Mouse (Mus musculus): ENCODE measurements around the gene Fam174b. TPM values are rescaled to one million over a fixed set of nuclear protein-coding genes. Genes with fewer than 3 reads are reported as not detected.

The Fam174b gene
- total RNA-seq (2021), result 1 to 10 TPM; 4.5 to 5.8 TPM
- long read RNA-seq, experiment 1, transcript Fam174b-201 (3 exons, 2,683 nt), result major isoform, 20 of 23 reads
- long read RNA-seq, experiment 1, partial matches to known transcripts, result 0 of 23 reads
- long read RNA-seq, experiment 1, other reads (novel, unspliced or antisense), result 3 of 23 reads
- long read RNA-seq, experiment 2, transcript Fam174b-201 (3 exons, 2,683 nt), result major isoform, 10 of 14 reads
- long read RNA-seq, experiment 2, partial matches to known transcripts, result 0 of 14 reads
- long read RNA-seq, experiment 2, other reads (novel, unspliced or antisense), result 4 of 14 reads

GRCm38 (mm10) chr7:73740111-73741035 lies at the start of gene Fam174b:
Gene Fam174b (plus strand): TSS chr7:73740302.
- peak; percentile 48 for DNase-seq

GRCm38 (mm10) chr7:73697092-73697491 lies 43.0 kb upstream of the Fam174b start:
- no peak for DNase-seq

DNA sequence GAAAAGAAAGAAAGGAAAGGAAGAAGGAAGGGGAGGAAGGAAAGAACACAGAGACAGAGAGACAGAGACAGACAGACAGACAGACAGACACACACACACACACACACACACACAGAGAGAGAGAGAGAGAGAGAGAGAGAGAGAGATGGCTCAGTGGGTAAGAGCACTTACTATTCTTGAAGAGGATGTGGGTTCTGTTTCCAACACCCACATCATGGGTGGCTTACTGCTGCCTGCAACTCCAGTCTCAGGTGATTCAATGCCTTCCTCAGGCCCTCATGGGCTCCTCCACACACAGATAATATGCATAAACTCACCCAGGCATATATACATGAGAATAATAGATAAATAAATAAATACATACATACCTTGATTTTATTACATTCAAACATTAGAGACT lies 35.8 kb upstream of the Fam174b start:
- no peak for DNase-seq

DNA sequence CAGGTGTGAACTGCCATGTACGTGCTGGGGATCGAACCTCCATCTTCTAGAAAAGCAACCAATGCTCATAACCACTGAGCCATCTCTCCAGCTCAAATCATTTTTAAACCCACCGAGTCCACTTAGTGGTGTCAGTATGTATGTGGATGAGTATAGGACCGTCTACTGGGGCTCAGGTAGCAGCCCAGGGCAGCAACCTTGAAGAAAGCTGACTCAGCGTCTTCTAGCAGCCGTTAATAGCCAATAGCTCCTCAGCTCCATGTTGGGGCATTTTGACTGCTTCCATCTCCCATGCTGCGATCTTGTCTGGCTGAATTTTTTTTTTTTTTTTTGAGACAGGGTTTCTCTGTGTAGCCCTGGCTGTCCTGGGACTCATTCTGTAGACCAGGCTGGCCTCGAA lies 26.6 kb upstream of the Fam174b start:
- no peak for DNase-seq

DNA sequence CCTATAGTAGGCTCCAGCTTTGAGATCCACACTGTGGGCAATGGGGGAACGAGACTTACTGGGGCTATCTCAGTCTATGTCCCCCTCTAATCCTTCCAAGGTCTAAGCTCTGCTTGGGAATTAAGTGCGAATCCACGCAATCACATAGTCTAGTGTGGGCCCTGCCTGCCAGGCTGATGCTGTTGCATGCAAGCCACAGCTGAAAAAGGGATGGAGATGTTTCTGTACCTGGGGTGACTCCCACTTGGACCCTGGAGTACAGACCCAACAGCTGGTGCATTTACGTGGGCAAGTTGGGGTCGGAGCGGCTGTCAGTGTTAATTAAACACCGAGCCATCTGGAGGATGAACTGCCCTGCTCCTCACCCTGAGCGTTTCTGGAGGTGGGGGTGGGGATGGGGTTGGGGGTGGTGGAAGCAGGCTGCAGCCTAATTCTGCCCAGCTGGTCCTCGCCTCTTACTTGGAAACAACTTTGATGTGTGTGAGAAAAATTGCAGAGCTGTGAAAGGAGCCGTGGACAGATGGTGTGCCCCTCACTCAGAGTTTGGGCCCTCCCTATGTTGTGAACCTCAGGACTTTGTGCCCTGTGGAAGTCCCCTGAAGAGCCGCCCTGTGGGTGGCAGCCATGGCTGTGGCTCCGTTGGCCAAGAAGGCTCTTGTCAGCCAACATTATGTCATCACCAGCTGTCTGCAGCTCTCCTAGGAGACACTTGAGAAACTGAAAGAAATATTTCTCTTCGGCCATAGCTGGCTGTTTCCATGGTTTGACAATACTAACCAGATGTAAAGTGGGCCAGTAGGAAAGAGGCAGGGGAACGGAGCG lies 24.0 kb upstream of the Fam174b start:
- peak; percentile 44 for DNase-seq

DNA sequence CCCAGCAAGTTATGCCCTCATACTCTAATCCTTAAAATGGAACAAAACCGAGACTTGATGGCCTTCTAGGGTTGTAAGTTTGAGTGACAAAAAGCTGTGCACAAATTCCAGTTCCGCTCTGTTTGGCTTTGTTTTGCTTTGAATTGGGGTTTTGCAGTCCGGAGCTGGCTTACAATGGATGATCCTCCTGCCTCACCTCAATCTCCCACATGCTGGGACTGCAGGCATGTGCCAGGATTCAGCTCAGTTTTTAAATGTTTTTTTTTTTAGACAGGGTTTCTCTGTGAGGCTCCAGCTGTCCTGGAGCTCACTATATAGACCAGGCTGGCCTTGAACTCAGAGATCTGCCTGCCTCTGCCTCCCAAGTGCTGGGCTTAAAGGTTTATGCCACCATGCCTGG lies 23.3 kb upstream of the Fam174b start:
- DNase-seq, result no peak

- DNase-seq, result no peak
Observed at GRCm38 (mm10) chr7:73718031-73718430, 22.1 kb upstream of the Fam174b start.

DNA sequence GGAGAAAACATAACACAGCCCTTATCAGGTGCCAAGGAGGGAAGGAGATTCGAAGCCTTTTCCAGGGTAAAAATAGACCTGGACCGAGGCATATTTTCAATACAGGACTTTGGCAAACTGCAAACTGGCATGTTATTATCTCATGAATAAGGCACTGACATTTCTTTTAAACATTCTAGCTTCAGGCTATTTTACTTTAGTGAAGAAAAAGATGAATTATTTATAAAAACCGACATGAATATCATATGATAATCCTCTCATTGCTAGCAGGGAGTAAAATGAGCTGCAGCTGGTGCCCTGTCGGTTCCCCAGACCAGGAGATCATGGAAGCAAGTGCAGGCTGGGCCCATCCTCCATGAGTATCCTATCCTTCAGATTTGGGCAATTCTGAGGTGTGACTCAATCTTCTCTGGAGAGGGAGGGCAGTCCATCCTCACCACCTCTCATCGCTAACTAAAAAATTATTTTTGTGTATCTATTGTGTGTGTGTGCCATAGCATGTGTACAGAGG lies 21.6 kb upstream of the Fam174b start:
- DNase-seq, result no peak

GRCm38 (mm10) chr7:73721046-73721445 lies 19.1 kb upstream of the Fam174b start:
- no peak for DNase-seq

- DNase-seq, result no peak
Observed at GRCm38 (mm10) chr7:73721764-73722163, 18.3 kb upstream of the Fam174b start.

DNA sequence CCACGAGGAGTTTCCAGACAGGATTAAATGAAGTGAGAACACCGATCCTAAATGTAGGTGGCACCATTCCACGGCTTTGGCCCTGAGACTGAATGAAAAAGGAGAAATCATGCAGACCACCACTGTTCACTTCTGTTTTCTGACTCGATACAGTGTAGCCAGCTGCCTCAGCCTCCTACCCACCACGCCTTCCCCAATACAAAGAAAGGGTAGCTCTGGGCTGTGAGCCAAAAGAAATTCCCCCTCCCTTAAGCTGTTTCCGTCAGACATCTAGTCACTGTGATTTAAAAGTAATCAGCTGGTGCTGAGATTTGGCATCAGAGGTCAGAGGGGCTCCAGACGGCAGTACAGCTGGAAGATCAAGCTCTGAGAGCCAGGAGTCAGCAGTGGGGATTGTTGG lies 10.2 kb upstream of the Fam174b start:
- no peak for DNase-seq

GRCm38 (mm10) chr7:73730430-73731022 lies 9.6 kb upstream of the Fam174b start:
- no peak for DNase-seq

- DNase-seq, result no peak
Observed at GRCm38 (mm10) chr7:73736046-73736445, 4.1 kb upstream of the Fam174b start.

DNA sequence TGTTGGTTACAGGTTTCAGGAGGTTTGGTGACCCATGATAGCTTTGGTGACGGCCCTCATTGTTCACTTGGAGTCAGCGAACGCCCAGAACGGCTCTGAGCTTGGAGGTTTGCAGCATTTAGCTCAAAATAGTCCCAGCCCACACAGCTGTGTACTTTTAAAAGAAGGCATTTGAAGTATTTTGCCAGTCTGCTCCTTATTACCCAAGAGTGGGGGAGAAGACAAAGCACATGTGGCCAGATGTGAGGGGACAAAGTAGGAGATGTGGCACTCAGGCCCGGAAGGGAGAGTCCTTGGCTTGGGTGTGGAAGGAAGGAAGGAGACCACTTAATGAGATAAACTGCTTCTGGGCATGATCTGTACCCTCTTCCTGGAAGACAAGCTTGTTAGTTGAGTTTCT lies 1.3 kb downstream of the Fam174b start:
- no peak for DNase-seq

- no peak for DNase-seq
Observed at GRCm38 (mm10) chr7:73741841-73742240, 1.7 kb downstream of the Fam174b start.

DNA sequence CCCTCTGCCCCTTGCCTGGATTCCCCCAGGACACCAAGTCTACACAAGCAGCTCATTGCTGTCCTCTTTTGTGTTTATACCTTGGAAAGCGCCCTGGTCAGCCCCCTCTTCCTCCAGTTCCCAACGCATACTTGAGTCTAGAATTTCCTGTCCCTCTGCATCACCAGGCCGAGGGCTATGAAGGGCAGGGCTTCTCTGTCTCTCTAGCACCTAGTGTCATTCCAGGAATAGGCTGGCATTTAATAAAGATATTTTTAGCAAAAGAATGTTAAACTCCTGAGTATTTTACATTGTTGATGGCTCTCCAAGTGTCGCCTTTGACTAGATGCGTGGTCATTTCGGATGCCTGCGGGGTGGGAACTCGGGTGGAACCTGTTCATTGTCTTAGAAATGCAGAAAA lies 3.0 kb downstream of the Fam174b start:
- DNase-seq, result no peak

DNA sequence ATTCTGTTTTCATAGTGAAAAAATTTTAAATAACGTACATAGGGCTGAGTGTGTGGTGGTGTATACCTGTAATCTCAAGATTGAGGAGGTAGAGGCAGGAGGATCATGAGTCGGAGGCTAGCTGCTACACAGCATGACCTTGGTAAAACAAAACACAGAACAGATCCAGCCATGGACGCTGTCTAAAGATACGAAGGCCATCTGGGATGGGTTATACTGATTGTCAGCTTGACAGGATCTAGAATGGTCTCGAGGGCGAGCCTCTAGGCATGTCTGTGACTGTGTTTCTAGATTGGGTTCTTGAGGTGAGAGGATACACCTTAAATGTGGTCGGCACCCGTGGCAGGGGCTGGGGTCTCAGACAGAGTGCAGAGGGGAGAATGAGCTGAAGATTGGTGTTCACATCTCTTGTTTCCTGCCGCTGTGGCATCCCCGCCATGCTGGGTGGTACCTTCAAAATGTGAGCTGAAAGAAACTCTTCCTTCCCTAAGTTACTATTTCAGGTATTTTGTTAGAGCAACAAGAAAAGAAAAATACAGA lies 3.8 kb downstream of the Fam174b start:
- no peak for DNase-seq

GRCm38 (mm10) chr7:73745903-73746302 lies 5.8 kb downstream of the Fam174b start:
- peak; percentile 55 for DNase-seq

GRCm38 (mm10) chr7:73746836-73747235 lies 6.7 kb downstream of the Fam174b start:
- no peak for DNase-seq

- no peak for DNase-seq
Observed at GRCm38 (mm10) chr7:73747531-73747930, 7.4 kb downstream of the Fam174b start.

DNA sequence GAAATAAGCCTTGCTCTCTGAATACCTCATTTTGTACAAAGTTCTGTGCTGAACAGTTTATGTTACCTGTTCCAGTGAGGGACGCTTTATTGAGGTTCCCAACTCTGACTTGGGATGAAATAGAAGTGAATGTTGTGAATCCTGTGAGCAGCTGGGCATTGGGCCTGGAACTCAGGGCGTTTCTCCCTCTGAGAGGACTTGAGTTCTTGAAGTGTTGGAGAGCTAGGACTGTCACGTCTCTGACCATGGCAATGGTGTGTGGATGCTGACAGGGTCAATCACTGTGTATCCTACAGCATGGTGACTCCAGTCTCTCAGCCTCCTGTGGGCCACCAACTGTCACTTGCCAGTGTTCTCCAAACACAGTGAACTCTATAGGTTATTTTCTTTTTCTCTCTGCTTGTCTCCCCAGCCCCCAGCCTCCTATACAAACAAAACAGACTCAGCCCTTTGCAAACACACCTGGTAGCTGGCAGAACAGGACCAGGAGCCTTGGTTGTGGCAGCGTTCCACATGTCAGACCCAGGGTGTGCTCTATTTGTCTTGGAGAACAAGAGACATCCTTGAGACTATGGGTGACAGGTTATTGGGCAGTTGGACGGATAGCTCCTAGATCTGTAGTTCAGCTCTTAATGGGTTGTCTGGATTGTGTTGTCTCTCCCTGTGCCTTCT lies 8.5 kb downstream of the Fam174b start:
- DNase-seq, result no peak

Measured in gastrocnemius, postnatal 10 days (tissue).